Mouse (Mus musculus) hindbrain, embryonic 14.5 days (tissue): ENCODE results near the gene Pcif1. TPM values are rescaled to one million over a fixed set of nuclear protein-coding genes. Genes with fewer than 3 reads are reported as not detected.

Experiments used
- ATAC-seq: fragments of 200-750 bp; cut with Nextera tagmentation; 2 replicates; pipeline ENCODE4 v1.8.0; 2017; ENCODE audit warnings: moderate number of reproducible peaks, mild to moderate bottlenecking, moderate TSS enrichment, moderate library complexity; ENCODE audit not compliant: low FRiP score
- DNase-seq: peaks from one replicate; pipeline ENCODE4 v3.0.0-alpha.2; 2015; ENCODE audit warnings: low spot score
- H3K27ac ChIP-seq: fragments of 300-500 bp; sonication (generic); 2 replicates; pipeline ENCODE4 v1.5.1; 2014; ENCODE audit warnings: mild to moderate bottlenecking, moderate library complexity
- H3K27me3 ChIP-seq: fragments of 300-500 bp; sonication (generic); 2 replicates; pipeline ENCODE4 v1.6.1; 2014; ENCODE audit warnings: mild to moderate bottlenecking, low read length, mixed read lengths; ENCODE audit not compliant: control insufficient read depth, insufficient read depth
- H3K36me3 ChIP-seq: fragments of 300-500 bp; sonication (generic); replicated peaks from 2 replicates; pipeline ENCODE4 v1.6.1; 2014; ENCODE audit not compliant: control insufficient read depth, insufficient read depth
- H3K4me1 ChIP-seq: fragments of 300-500 bp; sonication (generic); replicated peaks from 2 replicates; pipeline ENCODE4 v1.6.1; 2014; ENCODE audit warnings: antibody characterized with exemption, low read length, mixed read lengths; ENCODE audit not compliant: control insufficient read depth, insufficient read depth
- H3K4me2 ChIP-seq: fragments of 300-500 bp; sonication (generic); replicated peaks from 2 replicates; pipeline ENCODE4 v1.6.1; 2014; ENCODE audit warnings: mild to moderate bottlenecking, moderate library complexity
- H3K4me3 ChIP-seq: fragments of 300-500 bp; sonication (generic); replicated peaks from 2 replicates; pipeline ENCODE4 v1.5.1; 2014; ENCODE audit warnings: mild to moderate bottlenecking, low read length
- H3K9ac ChIP-seq: fragments of 300-500 bp; sonication (generic); 2 replicates; pipeline ENCODE4 v1.6.1; 2014
- H3K9me3 ChIP-seq: fragments of 300-500 bp; sonication (generic); 2 replicates; pipeline ENCODE4 v1.6.1; 2016; ENCODE audit warnings: low read length; ENCODE audit not compliant: control insufficient read depth
- WGBS: fragments of 180-500 bp; shearing (Covaris S2); extraction: QIAGEN DNeasy Blood & Tissue Kit; methylation state at CpG from one replicate; pipeline ENCODE4 v1.1.7; 2014; 5-methylcytosine and 5-hydroxymethylcytosine counted together
- polyA plus RNA-seq: library from polyadenylated mRNA; unstranded; fragments of >200 nt; fragmentation: Nextera tagmentation; extraction: Ambion mirVana; gene quantifications from 2 replicates; pipeline ENCODE4 v1.2.1, GENCODE M21; 2014

The Pcif1 gene
- polyA plus RNA-seq, 1 experiment from 2014 or later = 74.7 TPM

- Histone ChIP-seq H3K4me2 (peak within 1 kb of the TSS; percentile 97), H3K9ac (peak within 1 kb of the TSS; percentile 73), H3K4me1 (peaks cover 16% of the 10 kb centered on the region), H3K9me3 (0 out of 2 replicates have a peak, but pooled peaks cover under 1% of the 10 kb centered on the region), H3K27ac (peak within 1 kb of the TSS; percentile 97), H3K36me3 (peaks cover 28% of the 10 kb centered on the region), H3K4me3 (peak within 1 kb of the TSS; percentile 75), H3K27me3 (no peaks in the 10 kb centered on the region)
- under 1% methylated on average over 83 of the region's 91 CpGs for WGBS
- peak; percentile 84 for ATAC-seq
- DNase-seq = peak; percentile 90
These were observed 32.3 kb downstream of the Pcif1 start, which contains the start of gene Zfp335 for GRCm38 (mm10) chr2:164911086-164912048. Gene Zfp335, minus strand, starts transcription at chr2:164911757.

DNA sequence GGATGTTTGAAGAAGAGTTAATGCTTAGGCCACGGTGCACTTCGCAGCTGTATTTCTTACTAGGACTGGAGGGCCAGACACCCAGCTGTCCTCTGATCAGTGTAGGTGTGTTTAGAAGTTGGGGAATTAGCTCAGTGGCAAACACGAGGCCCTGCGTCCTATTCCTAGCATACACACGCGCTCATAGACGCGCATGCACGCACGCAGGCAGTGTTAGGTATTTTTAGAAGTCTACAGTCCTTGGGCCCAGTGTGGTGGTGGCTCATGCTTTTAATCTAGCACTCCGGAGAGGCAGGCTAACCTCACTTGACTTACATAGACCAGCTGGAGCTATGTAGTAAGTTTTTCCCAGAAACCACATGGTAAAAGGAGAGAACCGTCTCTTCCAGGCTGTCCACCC, 33.0 kb downstream of the Pcif1 start:
- peaks cover 21% of the 10 kb centered on the region for H3K36me3 ChIP-seq

GRCm38 (mm10) chr2:164912749-164913427, 33.8 kb downstream of the Pcif1 start:
- H3K4me1 ChIP-seq = peaks cover 16% of the 10 kb centered on the region
- peak overlapping the region; percentile 73 for H3K9ac ChIP-seq
- ATAC-seq (no peak), DNase-seq (no peak)
- H3K36me3 ChIP-seq = peaks cover 13% of the 10 kb centered on the region
- peak overlapping the region; percentile 97 for H3K4me2 ChIP-seq
- no peak overlapping the region for H3K27ac ChIP-seq
- H3K4me3 ChIP-seq = peak overlapping the region; percentile 75; the same call in 1 of the 2 replicates
- 87% methylated on average over 7 of the region's 9 CpGs for WGBS
- H3K27me3 ChIP-seq = no peaks in the 10 kb centered on the region
- no peaks in the 10 kb centered on the region for H3K9me3 ChIP-seq

More for the DNA sequence above, 33.0 kb downstream of the Pcif1 start:
- H3K27me3 ChIP-seq = no peaks in the 10 kb centered on the region
- H3K9me3 ChIP-seq = no peaks in the 10 kb centered on the region
- ATAC-seq (no peak), DNase-seq (no peak)
- peak overlapping the region; percentile 97 for H3K4me2 ChIP-seq
- peak overlapping the region; percentile 73 for H3K9ac ChIP-seq
- peaks cover 16% of the 10 kb centered on the region for H3K4me1 ChIP-seq
- WGBS = 19% methylated on average over 12 of the region's 12 CpGs
- peak overlapping the region; percentile 97 for H3K27ac ChIP-seq
- H3K4me3 ChIP-seq = peak overlapping the region; percentile 75

GRCm38 (mm10) chr2:164913428-164913786, 34.3 kb downstream of the Pcif1 start:
- 95% methylated on average over 2 of the region's 2 CpGs for WGBS
- Histone ChIP-seq H3K4me3 (no peak overlapping the region), H3K9me3 (no peaks in the 10 kb centered on the region), H3K4me2 (no peak overlapping the region), H3K27ac (no peak overlapping the region), H3K27me3 (no peaks in the 10 kb centered on the region), H3K4me1 (peaks cover 16% of the 10 kb centered on the region), H3K9ac (no peak overlapping the region), H3K36me3 (peaks cover 8% of the 10 kb centered on the region)
- ATAC-seq (no peak), DNase-seq (no peak)

- no peaks in the 10 kb centered on the region; the same call in 1 of the 2 replicates for H3K36me3 ChIP-seq
- H3K4me1 ChIP-seq = peaks cover 6% of the 10 kb centered on the region
- no peak overlapping the region for H3K9ac ChIP-seq
- no peaks in the 10 kb centered on the region for H3K9me3 ChIP-seq
- H3K4me3 ChIP-seq = no peak overlapping the region
- no peak overlapping the region for H3K4me2 ChIP-seq
- no peaks in the 10 kb centered on the region for H3K27me3 ChIP-seq
- no peak overlapping the region for H3K27ac ChIP-seq
- 86% methylated on average over 5 of the region's 5 CpGs for WGBS
- no peak for ATAC-seq
- DNase-seq = no peak
These were observed 37.7 kb downstream of the Pcif1 start for GRCm38 (mm10) chr2:164916820-164917219.

DNA sequence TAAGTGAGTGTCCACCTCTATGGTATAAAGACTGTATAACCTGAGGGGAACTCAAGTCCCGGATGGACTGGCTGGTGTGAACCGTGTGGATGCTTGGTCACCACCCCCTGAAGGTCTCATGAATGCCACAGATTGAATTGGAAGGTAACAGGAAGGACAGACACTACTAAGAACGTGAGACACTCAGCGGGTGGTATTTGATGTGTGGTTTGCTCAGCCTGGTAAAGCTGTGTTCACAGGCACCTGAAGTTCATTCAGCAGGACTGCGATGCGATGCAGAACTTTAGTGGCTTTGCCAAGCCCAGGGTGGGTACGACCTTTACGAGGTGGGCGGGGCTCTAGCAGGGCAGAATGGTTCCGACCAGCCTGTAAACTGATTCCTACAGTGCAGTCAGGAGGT, 38.3 kb downstream of the Pcif1 start:
- DNase-seq (no peak), ATAC-seq (no peak)
- Histone ChIP-seq H3K4me1 (peaks cover 6% of the 10 kb centered on the region), H3K9me3 (no peaks in the 10 kb centered on the region), H3K9ac (no peak overlapping the region), H3K4me3 (no peak overlapping the region), H3K4me2 (no peak overlapping the region), H3K27me3 (no peaks in the 10 kb centered on the region), H3K27ac (no peak overlapping the region), H3K36me3 (no peaks in the 10 kb centered on the region; the same call in 1 of the 2 replicates)
- WGBS = 64% methylated on average over 10 of the region's 10 CpGs

GRCm38 (mm10) chr2:164918325-164918724, 39.2 kb downstream of the Pcif1 start:
- Histone ChIP-seq H3K9ac (no peak overlapping the region), H3K4me2 (no peak overlapping the region), H3K4me1 (peaks cover 4% of the 10 kb centered on the region), H3K27me3 (no peaks in the 10 kb centered on the region), H3K9me3 (no peaks in the 10 kb centered on the region), H3K27ac (no peak overlapping the region), H3K36me3 (no peaks in the 10 kb centered on the region; the same call in 1 of the 2 replicates), H3K4me3 (no peak overlapping the region)
- ATAC-seq = no peak
- WGBS = 65% methylated on average over 4 of the region's 5 CpGs
- DNase-seq = no peak

- 56% methylated on average over 7 of the region's 7 CpGs for WGBS
These were observed 42.9 kb downstream of the Pcif1 start for GRCm38 (mm10) chr2:164921984-164922383.

DNA sequence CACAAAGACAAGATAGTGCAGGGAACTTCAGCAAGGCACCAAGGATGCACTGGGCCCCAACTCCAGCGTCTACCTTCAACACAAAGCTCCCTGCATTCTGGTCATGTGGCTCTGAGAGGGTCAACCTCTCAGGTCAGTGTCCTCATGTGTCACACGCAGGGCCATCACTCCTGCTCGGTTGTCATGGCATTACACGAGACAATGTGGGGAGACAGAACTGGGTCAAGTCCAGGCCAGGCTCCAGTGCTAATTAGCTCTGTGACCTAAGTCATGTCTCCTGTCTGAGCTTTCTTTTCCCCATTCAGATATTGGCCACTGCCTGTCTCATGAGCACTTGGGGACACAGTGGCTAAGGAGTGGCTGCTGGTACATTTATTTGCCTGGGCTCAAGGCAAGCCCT, 44.2 kb downstream of the Pcif1 start:
- DNase-seq (no peak), ATAC-seq (no peak)
- Histone ChIP-seq H3K4me3 (no peak overlapping the region), H3K36me3 (no peaks in the 10 kb centered on the region; the same call in 1 of the 2 replicates), H3K4me1 (peaks cover 16% of the 10 kb centered on the region), H3K27ac (no peak overlapping the region), H3K4me2 (no peak overlapping the region), H3K27me3 (no peaks in the 10 kb centered on the region), H3K9ac (0 out of 2 replicates have a peak overlapping the region, but pooled peaks have one; percentile 5), H3K9me3 (no peaks in the 10 kb centered on the region)
- 50% methylated on average over 4 of the region's 4 CpGs for WGBS

More at GRCm38 (mm10) chr2:164921984-164922383, 42.9 kb downstream of the Pcif1 start:
- DNase-seq = no peak
- no peaks in the 10 kb centered on the region for H3K9me3 ChIP-seq
- ATAC-seq = no peak
- no peak overlapping the region for H3K9ac ChIP-seq
- peaks cover 16% of the 10 kb centered on the region for H3K4me1 ChIP-seq
- no peaks in the 10 kb centered on the region for H3K27me3 ChIP-seq
- no peak overlapping the region for H3K27ac ChIP-seq
- H3K4me2 ChIP-seq = no peak overlapping the region
- no peak overlapping the region for H3K4me3 ChIP-seq
- H3K36me3 ChIP-seq = no peaks in the 10 kb centered on the region; the same call in 1 of the 2 replicates
